Mouse (Mus musculus) hindbrain, postnatal 0 days (tissue): ENCODE results near the gene Wfdc2. TPM values are rescaled to one million over a fixed set of nuclear protein-coding genes. Genes with fewer than 3 reads are reported as not detected.

Experiments used
- ATAC-seq: fragments of 200-750 bp; cut with Nextera tagmentation; 2 replicates; pipeline ENCODE4 v1.8.0; 2017; ENCODE audit warnings: mild to moderate bottlenecking, moderate TSS enrichment, moderate library complexity
- DNase-seq: peaks from one replicate; pipeline ENCODE4 v3.0.0-alpha.2; 2015; ENCODE audit warnings: low spot score
- H3K27ac ChIP-seq: fragments of 300-500 bp; sonication (generic); 2 replicates; pipeline ENCODE4 v1.5.1; 2014; ENCODE audit warnings: mild to moderate bottlenecking
- H3K27me3 ChIP-seq: fragments of 300-500 bp; sonication (generic); 2 replicates; pipeline ENCODE4 v1.6.1; 2014; ENCODE audit warnings: low read length, mixed read lengths; ENCODE audit not compliant: insufficient read depth
- H3K36me3 ChIP-seq: fragments of 300-500 bp; sonication (generic); 2 replicates; pipeline ENCODE4 v1.6.1; 2014; ENCODE audit warnings: low read length, mixed read lengths; ENCODE audit not compliant: insufficient read depth
- H3K4me1 ChIP-seq: fragments of 300-500 bp; sonication (generic); 2 replicates; pipeline ENCODE4 v1.6.1; 2014; ENCODE audit warnings: antibody characterized with exemption, low read length, mixed read lengths; ENCODE audit not compliant: insufficient read depth
- H3K4me2 ChIP-seq: fragments of 300-500 bp; sonication (generic); 2 replicates; pipeline ENCODE4 v1.6.1; 2014; ENCODE audit warnings: low read depth, mild to moderate bottlenecking, low read length, moderate library complexity, mixed read lengths
- H3K4me3 ChIP-seq: fragments of 300-500 bp; sonication (generic); 2 replicates; pipeline ENCODE4 v1.5.1; 2014; ENCODE audit warnings: low read length
- H3K9ac ChIP-seq: fragments of 300-500 bp; sonication (generic); replicated peaks from 2 replicates; pipeline ENCODE4 v1.6.1; 2014; ENCODE audit warnings: mild to moderate bottlenecking, low read length, moderate library complexity, mixed read lengths
- H3K9me3 ChIP-seq: fragments of 300-500 bp; sonication (generic); 2 replicates; pipeline ENCODE4 v1.6.1; 2016; ENCODE audit warnings: low read length, mixed read lengths
- CTCF ChIP-seq: IDR thresholded peaks from 2 replicates; pipeline ENCODE4 v1.5.1; 2016; ENCODE audit warnings: antibody characterized with exemption, control low read depth, low read depth
- WGBS: fragments of 180-500 bp; shearing (Covaris S2); extraction: QIAGEN DNeasy Blood & Tissue Kit; methylation state at CpG from one replicate; pipeline ENCODE4 v1.1.7; 2014; 5-methylcytosine and 5-hydroxymethylcytosine counted together
- polyA plus RNA-seq: library from polyadenylated mRNA; unstranded; fragments of >200 nt; fragmentation: Nextera tagmentation; extraction: Ambion mirVana; gene quantifications from 2 replicates; pipeline ENCODE4 v1.2.1, GENCODE M21; 2015
- total RNA-seq: library from RNA; depleted of rRNA; stranded (reverse); fragments of >200 nt; gene quantifications from 2 replicates; pipeline ENCODE4 v1.2.3, GENCODE M21; 2014

The Wfdc2 gene
- total and polyA plus RNA-seq, 2 experiments from 2014 or later = 2.7 to 4.5 TPM

- 49% methylated on average over 11 of the region's 11 CpGs for WGBS
- Histone ChIP-seq H3K9me3 (0 out of 2 replicates have a peak, but pooled peaks cover 2% of the 10 kb centered on the region), H3K9ac (no peak overlapping the region), H3K36me3 (no peaks in the 10 kb centered on the region), H3K4me2 (no peak overlapping the region), H3K4me3 (no peak overlapping the region), H3K27ac (no peak overlapping the region), H3K4me1 (no peaks in the 10 kb centered on the region), H3K27me3 (0 out of 2 replicates have a peak, but pooled peaks cover 3% of the 10 kb centered on the region)
- ATAC-seq (no peak), DNase-seq (no peak)
- TF ChIP-seq CTCF = no peak
Measured at GRCm38 (mm10) chr2:164518266-164519170, 43.7 kb upstream of the Wfdc2 start.

DNA sequence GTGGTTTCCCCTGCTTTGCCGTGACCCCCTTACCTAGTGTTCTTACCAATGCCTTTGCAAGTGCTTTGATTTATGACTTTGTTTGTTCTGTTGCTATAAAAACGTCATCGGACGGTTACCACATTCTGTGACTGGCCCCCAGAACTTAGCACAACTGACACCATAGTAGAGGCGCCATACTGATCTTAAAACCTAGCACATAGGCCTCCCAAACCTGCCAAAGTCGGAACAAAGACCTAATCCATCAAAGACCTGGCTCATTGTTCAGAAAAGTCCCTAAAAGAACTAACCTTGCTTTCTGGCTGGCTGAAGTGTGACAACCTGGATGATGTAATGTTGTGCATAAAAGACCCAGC is 43.1 kb upstream of the Wfdc2 start:
- H3K27ac ChIP-seq = no peak overlapping the region
- ATAC-seq (no peak), DNase-seq (no peak)
- no peak overlapping the region for H3K9ac ChIP-seq
- 0 out of 2 replicates have a peak, but pooled peaks cover 3% of the 10 kb centered on the region for H3K27me3 ChIP-seq
- 0 out of 2 replicates have a peak, but pooled peaks cover 2% of the 10 kb centered on the region for H3K9me3 ChIP-seq
- H3K4me3 ChIP-seq = no peak overlapping the region
- H3K36me3 ChIP-seq = no peaks in the 10 kb centered on the region
- TF ChIP-seq CTCF = no peak
- no peak overlapping the region for H3K4me2 ChIP-seq
- no peaks in the 10 kb centered on the region for H3K4me1 ChIP-seq
- WGBS = 79% methylated on average over 6 of the region's 6 CpGs

- DNase-seq (peak; percentile 58), ATAC-seq (0 out of 2 replicates have a peak, but pooled peaks have one; percentile 51)
- 0 out of 2 replicates have a peak, but pooled peaks cover 3% of the 10 kb centered on the region for H3K27me3 ChIP-seq
- no peaks in the 10 kb centered on the region for H3K36me3 ChIP-seq
- TF ChIP-seq CTCF = peak; percentile 77
- no peak overlapping the region for H3K4me3 ChIP-seq
- 0 out of 2 replicates have a peak, but pooled peaks cover 2% of the 10 kb centered on the region for H3K9me3 ChIP-seq
- no peak overlapping the region for H3K9ac ChIP-seq
- H3K27ac ChIP-seq = no peak overlapping the region
- WGBS = 18% methylated on average over 3 of the region's 3 CpGs
- no peaks in the 10 kb centered on the region for H3K4me1 ChIP-seq
- H3K4me2 ChIP-seq = no peak overlapping the region
Measured at GRCm38 (mm10) chr2:164520782-164521181, 41.4 kb upstream of the Wfdc2 start.

- 0 out of 2 replicates have a peak, but pooled peaks cover 3% of the 10 kb centered on the region for H3K27me3 ChIP-seq
- no peak for DNase-seq
- no peaks in the 10 kb centered on the region for H3K36me3 ChIP-seq
- H3K4me1 ChIP-seq = no peaks in the 10 kb centered on the region
- H3K4me2 ChIP-seq = peak overlapping the region; percentile 23; the same call in 1 of the 2 replicates
- H3K27ac ChIP-seq = no peak overlapping the region
- WGBS = 11% methylated on average over 11 of the region's 11 CpGs
- ATAC-seq = no peak
- H3K4me3 ChIP-seq = no peak overlapping the region
- 0 out of 2 replicates have a peak, but pooled peaks cover 2% of the 10 kb centered on the region for H3K9me3 ChIP-seq
- TF ChIP-seq CTCF = no peak
- H3K9ac ChIP-seq = no peak overlapping the region
Measured at GRCm38 (mm10) chr2:164521841-164522240, 40.4 kb upstream of the Wfdc2 start.

- Histone ChIP-seq H3K4me1 (no peaks in the 10 kb centered on the region), H3K27me3 (0 out of 2 replicates have a peak, but pooled peaks cover 3% of the 10 kb centered on the region), H3K4me2 (no peak overlapping the region), H3K9ac (no peak overlapping the region), H3K36me3 (no peaks in the 10 kb centered on the region), H3K9me3 (0 out of 2 replicates have a peak, but pooled peaks cover 2% of the 10 kb centered on the region), H3K27ac (no peak overlapping the region), H3K4me3 (no peak overlapping the region)
- 42% methylated on average over 8 of the region's 8 CpGs for WGBS
- no peak for TF ChIP-seq CTCF
- DNase-seq = no peak
- no peak for ATAC-seq
Measured at GRCm38 (mm10) chr2:164522280-164522679, 39.9 kb upstream of the Wfdc2 start.

DNA sequence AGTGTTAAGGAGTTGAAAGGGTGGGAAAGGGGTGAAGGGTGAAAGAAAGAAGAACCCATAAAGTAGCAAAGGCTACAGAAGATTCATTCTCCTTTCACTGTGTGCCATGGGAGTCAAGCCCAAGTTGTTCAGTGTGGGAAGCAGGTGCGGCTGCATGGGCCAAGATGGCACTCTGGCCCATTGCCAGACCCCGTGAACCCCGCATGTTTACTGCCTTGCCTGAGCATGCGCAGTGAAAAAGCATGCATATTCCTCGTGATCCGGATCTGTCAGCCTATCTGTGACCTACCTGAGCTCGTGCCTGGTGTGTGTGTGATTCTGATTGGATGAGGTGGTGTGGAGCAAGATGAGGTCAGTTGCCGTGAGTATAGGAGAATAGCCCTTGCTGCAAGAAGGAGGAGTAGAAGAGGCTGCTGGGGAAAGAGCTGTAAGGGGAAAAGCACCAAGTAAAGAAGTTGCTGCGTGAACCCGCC is 38.9 kb upstream of the Wfdc2 start:
- H3K9me3 ChIP-seq = 0 out of 2 replicates have a peak, but pooled peaks cover 2% of the 10 kb centered on the region
- ATAC-seq (no peak), DNase-seq (no peak)
- H3K4me3 ChIP-seq = no peak overlapping the region
- H3K4me1 ChIP-seq = no peaks in the 10 kb centered on the region
- 78% methylated on average over 10 of the region's 10 CpGs for WGBS
- H3K27me3 ChIP-seq = 0 out of 2 replicates have a peak, but pooled peaks cover 3% of the 10 kb centered on the region
- no peak for TF ChIP-seq CTCF
- H3K9ac ChIP-seq = no peak overlapping the region
- no peak overlapping the region for H3K27ac ChIP-seq
- H3K4me2 ChIP-seq = no peak overlapping the region
- H3K36me3 ChIP-seq = no peaks in the 10 kb centered on the region

DNA sequence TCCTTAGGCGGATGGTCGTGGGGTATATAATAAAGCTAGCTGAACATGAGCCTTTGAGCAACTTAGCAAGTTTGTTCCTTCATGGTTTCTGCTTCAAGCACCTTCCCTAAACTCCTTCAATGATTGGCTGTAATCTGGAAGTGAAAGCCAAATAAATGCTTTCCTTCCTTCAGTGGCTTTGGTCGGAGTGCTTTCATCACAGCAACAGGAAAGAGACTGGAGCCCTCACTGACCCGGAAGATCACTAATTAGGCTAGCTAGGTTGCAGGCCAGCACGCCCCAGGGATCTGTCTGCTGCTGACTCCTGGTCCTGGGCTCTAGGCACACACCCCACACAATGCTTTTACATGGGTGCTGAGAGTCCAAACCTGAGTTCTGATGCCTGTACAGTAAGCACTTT is 33.7 kb upstream of the Wfdc2 start:
- H3K9me3 ChIP-seq = no peaks in the 10 kb centered on the region
- H3K4me3 ChIP-seq = no peak overlapping the region

More for the DNA sequence above, 33.7 kb upstream of the Wfdc2 start:
- WGBS = 75% methylated on average over 5 of the region's 5 CpGs
- H3K36me3 ChIP-seq = no peaks in the 10 kb centered on the region
- no peak overlapping the region for H3K4me2 ChIP-seq
- no peaks in the 10 kb centered on the region for H3K27me3 ChIP-seq
- DNase-seq = no peak
- no peak for TF ChIP-seq CTCF
- H3K9ac ChIP-seq = no peak overlapping the region
- H3K27ac ChIP-seq = no peak overlapping the region
- ATAC-seq = no peak
- H3K4me1 ChIP-seq = no peaks in the 10 kb centered on the region
